Mouse (Mus musculus): ENCODE measurements at regions not wholly inside any gene's neighbourhood (a gene's known extent, or its start where the extent isn't known, plus 50 kb on each side); places are given as distances from the start of the nearest gene placed in this dataset.
"Not testable (repeated sequence)": the region's sequence is repeated elsewhere in the genome, so short reads cannot be mapped to it uniquely, and the experiment has no call there.

DNA sequence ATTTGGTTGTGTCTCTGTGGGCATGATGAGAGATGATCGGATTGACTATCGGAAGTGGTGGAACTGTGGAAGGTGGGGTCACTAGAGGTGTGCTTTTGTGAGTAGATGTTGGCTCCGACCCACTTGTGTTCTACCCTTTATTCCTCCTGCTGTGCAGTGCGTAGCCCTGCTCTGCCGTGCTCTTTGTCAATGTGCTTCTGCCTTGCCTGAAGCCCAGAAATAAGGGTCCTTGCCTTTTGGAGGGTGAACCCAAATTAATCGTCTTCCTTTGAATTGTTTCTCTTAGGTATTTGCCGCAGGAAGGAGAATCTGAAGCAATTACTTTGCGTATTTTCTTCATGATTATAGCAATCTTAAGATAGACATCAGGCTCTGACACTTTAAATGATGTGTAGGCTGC is 421.6 kb upstream of the Zfp507 start:
- DNase-seq: no peak

DNA sequence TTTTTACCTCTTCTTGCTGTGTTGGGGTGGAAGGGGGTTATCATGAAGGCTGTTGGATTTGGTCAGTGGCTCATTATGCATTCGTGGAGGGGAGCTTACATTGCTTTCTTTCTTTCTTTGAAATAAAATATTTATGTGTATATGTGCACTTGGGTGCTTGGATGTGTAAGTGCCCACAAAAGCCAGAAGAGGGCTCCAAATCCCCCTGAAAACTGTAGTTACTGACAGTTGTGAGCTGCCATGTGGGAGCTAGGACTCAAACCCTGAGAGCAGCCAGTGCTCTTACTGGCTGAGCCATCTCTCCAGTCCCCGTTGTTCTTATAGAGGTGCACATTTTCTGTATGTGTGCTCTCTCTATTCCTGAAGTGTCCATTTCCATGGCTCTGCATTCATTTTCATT is 415.6 kb upstream of the Zfp507 start:
- DNase-seq: no peak

DNA sequence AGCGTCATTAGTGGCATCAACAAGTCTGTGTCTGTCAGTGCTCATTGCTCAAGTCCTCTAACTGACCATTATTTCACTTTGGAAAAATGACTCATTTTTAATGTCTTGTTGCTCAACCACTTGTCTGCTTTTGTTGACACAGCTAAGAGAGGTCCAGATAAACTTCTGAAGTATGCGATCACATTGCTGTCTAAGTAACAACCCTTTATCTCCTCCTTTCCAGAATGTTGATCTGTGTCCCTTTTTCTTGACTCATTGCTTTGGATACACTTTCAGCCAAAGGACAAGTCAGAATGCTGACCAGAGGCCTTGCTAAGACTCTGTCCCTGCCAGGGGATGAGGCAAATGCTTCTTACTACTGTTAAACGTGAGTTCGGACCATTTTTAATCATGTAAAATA is 407.2 kb upstream of the Zfp507 start:
- no peak for DNase-seq

DNA sequence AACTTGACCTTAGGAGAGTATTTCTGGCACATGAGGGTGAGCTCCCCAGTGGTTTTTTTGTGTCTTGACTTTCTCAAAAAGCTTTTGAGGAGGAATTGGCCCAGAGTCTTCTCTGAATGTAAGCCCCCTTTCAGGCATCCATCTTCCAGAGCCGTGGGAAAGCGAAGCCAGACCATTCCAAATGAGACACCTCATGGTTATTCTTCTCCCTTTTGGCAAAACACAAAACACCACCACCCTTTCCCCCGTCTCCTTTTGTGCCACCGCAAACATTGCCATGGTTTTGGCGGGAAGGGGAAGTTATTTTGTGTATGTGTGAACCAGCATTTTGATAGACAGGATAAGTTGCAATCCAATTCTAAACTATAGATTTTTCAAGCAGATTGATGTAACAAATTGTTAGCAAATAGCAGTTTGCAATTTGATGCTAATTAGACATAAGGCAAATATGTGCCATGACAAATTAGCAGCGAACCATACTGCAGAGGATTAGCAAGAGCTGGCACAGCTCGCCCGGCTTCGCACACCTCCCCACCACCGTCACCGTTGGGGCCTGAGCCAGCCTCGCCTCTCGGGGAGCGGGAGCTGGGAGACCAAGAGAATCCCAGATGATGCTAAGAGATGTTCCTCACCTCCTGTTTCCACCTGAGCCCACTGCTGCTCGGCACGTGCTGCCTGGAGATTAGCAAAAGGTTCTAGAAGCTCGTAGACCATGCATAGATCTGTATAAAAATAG is 404.9 kb upstream of the Zfp507 start:
- DNase-seq: no peak

DNA sequence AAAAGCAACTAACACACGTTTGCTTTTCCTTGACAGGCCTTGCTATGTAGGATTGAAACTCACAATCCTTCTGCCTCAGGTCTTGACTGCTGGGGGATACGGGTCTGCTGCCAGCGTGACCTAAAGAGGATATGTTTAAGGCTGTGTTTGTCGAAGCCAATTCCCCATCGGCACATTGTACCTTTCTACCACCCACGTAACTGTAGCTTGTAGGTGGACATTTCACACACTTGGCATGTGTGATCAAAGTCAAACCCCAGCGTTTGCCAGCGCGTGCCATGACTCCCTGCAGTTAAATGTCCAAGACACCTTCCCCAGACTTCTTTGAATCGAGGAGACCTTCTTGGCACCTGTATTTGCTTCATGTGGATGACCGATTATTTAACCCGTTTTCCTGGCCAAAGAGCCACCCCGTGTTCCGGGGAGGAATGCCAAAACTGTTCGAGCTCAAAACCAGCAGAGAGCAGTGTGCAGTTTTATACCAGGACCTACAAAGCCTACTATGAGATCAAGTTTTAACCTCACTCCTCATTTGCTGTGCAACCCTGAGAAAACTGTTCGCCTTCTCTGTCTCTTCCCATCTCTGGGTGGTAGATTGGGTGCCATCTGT is 395.4 kb upstream of the Zfp507 start:
- DNase-seq: no peak

DNA sequence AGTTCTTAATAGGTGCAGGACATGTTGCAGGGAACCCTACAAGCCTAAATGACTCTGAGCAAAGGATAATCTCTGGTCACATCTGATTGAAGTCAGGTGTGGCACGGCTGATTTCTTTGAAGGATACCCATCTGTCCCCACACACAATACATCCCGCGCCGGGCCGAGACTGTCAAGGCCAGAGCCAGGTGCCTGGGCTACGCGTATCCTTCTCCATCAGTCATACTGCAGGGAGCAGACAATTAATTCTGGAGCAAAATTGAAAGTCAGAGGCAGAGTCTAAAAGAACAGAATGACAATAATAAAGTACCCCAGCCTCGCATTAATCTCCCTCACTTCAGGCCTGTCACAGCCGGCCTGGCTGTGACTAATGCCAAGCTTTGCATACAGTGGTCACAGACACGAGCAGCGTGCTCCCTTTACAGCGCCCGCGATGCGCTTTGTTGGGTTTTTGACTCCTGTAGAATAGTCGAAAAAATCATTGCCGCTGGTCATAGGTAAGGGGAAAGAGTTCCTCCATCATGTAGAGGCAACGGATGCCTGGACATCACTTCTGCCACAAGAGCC is 393.4 kb upstream of the Zfp507 start:
- DNase-seq: no peak

DNA sequence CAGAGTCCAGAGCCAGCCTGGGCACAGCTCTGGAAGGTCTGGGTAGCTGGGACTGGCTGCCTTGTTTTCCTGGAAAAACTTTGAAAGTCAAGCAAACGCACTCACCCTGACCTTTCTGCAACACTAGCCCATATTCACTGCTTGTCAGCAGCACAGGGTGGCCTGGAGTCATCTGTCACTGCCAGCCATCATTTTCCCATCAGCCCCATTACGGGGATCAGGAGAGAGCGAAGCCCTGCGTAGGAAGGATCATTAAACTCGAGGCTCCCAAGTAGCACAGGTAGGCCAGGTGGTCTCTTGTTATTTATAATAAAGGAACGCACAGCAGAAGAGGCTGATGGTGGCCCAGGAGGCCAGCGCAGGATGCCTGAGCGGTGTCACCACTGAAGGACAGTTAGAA is 389.8 kb upstream of the Zfp507 start:
- DNase-seq: no peak

DNA sequence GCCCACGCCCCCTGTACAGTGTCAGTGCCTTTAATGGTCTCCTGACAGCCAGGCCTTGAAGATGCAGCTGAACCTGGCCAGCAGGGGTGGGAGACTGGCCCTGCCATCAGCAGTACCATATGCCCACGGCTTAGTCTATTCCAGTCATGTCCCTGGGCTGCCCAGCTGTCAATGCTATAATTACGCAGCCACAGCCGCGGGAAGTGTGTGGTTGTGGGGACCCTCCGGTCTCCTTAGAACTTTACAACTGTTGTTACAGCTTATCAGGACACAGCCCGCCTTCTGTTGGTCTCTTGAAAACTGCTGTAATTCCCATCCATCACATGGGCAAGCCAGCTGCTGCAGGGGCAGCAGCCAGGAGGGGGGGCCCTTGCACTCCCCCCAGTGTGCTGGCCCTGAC is 375.1 kb upstream of the Zfp507 start:
- DNase-seq: no peak

DNA sequence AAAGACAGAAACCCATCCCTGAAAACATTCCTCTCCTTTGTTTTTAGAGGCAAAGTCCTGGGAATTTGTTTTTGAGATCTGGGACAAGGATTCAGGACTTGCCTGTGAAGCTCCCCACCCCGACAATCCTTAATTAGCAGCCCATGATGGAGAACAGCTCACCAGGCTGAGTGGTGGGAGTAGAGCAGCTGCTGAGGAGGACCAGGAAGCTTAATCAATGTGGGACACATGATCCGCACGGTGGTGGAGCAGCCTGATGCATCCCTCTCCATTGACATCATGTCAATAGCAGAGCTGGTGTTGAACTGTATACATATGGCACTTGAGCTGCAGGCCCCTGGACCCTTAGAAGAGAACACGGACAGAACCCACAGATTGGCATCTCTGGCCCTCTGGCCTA is 372.5 kb upstream of the Zfp507 start:
- DNase-seq: no peak

DNA sequence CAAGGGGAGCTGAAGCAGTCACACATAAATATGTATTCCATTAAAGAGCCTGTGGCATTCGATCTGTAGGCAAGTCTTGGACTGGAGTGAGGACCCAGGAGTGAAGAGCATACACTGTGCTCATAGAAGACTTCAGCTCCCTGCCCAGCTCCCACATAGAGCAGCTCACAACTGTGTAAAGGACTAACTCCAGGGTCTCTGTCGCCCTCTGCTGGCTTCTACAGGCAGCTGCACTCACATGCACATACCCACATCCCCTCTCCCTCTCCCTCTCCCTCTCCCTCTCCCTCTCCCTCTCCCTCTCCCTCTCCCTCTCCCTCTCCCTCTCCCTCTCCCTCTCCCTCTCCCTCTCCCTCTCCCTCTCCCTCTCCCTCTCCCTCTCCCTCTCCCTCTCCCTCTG is 369.7 kb upstream of the Zfp507 start:
- DNase-seq: not testable (repeated sequence)

- no peak for DNase-seq
Measured at GRCm38 (mm10) chr7:36157270-36157945, 354.6 kb upstream of the Zfp507 start.

DNA sequence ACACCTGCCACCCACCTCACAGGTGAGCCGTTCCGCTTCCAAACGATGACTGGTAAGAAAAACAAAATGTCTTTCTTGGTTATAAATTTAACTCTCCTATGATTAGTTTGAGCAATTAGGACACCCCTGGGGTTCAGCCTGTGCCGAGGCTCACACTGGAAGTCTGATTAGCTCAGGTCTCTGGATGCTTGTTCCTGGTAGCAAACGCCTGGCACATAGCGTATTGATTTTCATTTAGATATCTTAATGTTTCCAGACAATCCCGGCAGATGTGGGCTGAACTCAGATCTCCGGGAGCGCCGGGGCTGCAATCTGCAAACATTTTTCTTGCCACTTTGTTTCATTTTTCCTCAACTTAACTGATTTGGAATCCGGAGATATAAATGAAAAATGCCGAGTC is 353.8 kb upstream of the Zfp507 start:
- no peak for DNase-seq

- DNase-seq: no peak
Measured at GRCm38 (mm10) chr7:36155576-36155975, 352.8 kb upstream of the Zfp507 start.

- no peak for DNase-seq
Measured at GRCm38 (mm10) chr7:36155159-36155558, 352.4 kb upstream of the Zfp507 start.

GRCm38 (mm10) chr7:36150871-36151560 is 348.2 kb upstream of the Zfp507 start:
- DNase-seq: no peak

- DNase-seq: no peak
Measured at GRCm38 (mm10) chr7:36136571-36136970, 333.8 kb upstream of the Zfp507 start.

DNA sequence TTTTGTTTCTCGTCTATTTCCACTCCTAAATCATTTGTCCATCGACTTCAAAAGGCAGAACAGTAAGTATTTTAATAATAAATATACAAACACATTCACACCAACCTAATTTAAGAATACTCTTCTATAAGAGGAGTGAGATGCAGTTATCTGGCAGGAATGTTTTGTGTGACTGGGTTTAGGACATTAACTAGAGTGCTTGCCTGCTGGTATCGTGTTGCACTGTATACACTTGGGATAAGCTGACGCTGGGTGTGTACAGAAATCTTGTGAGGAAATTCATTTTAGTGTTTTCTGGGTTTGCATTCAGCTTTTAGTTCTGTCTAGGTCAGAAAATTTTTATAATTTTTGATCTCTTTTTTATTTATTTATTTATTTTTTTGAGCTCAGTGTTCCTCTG is 331.8 kb upstream of the Zfp507 start:
- DNase-seq: no peak

GRCm38 (mm10) chr7:36133658-36134143 is 330.9 kb upstream of the Zfp507 start:
- DNase-seq: peak in 1 of 2 experiments; percentile 17

DNA sequence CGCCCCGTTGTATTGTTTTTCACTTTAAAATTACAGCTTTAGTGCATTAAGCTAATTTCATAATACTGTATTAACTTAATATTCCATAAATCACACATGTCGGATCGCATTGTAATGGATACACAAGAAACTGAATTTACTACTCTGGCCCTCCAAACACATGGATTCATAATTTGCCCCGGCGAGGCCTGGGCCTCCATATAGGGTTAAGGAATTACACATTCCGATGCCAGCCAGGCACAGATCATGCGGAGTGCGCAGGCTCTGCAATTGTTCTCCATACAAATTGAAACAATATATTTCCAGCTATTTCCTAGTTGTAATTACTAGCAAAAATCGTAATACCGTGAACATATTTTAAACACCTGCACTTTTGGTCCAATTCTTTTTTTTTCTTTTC is 330.2 kb upstream of the Zfp507 start:
- DNase-seq: no peak

DNA sequence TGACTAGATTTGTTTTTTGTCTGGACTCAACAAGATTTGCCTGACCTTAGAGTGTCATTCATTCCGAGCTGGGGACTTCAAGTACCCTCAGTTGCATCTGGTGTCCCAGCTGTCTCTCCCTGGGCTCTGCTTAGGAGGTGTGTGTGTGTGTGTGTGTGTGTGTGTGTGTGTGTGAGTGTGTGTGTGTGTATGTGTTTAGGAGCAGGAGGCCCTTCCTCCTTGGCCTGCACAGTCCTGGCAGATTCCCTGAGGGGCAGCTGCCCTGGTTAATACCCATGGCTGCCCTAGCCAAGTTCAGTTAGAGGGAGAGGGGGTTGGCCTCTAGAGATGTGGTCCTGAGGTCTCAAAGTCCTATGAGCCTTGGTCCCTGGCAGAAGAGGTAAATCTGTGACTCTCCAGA is 329.8 kb upstream of the Zfp507 start:
- DNase-seq: no peak

- DNase-seq: no peak
Measured at GRCm38 (mm10) chr7:36097054-36097453, 294.3 kb upstream of the Zfp507 start.
